Mouse (Mus musculus): ENCODE measurements at regions not wholly inside any gene's neighbourhood (a gene's known extent, or its start where the extent isn't known, plus 50 kb on each side); places are given as distances from the start of the nearest gene placed in this dataset.
A peak's percentile ranks its signal among the peaks of the same experiment; 100 is the strongest.
"Not testable (repeated sequence)": the region's sequence is repeated elsewhere in the genome, so short reads cannot be mapped to it uniquely, and the experiment has no call there.

DNA sequence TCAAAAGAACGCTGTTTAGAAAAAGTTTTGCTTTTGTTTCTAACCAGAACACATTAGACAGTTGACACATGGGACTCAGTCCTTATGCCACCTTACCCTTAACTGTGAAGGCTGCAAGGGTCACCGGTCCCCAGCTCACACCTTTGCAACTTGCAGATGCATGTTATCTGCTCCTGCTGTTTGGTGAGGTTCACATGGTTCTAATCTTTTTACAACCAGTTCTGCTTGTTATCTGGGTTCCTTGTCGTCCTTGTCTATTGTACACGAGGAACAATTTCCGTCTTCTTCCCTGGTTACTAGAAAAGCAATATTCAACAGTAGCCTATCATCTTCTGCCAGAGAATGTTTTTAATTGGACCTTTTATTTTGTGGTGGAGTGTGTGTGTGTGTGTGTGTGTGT lies 200.8 kb downstream of the Gm21738 start:
- ATAC-seq (replicated peaks; ENCODE audit: insufficient number of reproducible peaks, low FRiP score, low TSS enrichment, low read depth); H3K36me3 ChIP-seq (replicated peaks; ENCODE audit: control insufficient read depth, insufficient read depth, low read depth, low read length); H3K27me3 ChIP-seq (ENCODE audit: control insufficient read depth, insufficient read depth, low read length); H3K9me3 ChIP-seq (replicated peaks; ENCODE audit: control insufficient read depth, low read length); H3K4me2 ChIP-seq (ENCODE audit: low read depth, low read length); H3K27ac ChIP-seq (replicated peaks; ENCODE audit: low read depth, low read length); H3K4me3 ChIP-seq (ENCODE audit: low read depth, low read length); H3K4me1 ChIP-seq (ENCODE audit: control insufficient read depth, insufficient read depth, low read length); DNase-seq (ENCODE audit: low spot score); H3K9ac ChIP-seq (replicated peaks; ENCODE audit: low read length): not testable (repeated sequence)
- WGBS = 84% methylated on average over 5 of the region's 5 CpGs

DNA sequence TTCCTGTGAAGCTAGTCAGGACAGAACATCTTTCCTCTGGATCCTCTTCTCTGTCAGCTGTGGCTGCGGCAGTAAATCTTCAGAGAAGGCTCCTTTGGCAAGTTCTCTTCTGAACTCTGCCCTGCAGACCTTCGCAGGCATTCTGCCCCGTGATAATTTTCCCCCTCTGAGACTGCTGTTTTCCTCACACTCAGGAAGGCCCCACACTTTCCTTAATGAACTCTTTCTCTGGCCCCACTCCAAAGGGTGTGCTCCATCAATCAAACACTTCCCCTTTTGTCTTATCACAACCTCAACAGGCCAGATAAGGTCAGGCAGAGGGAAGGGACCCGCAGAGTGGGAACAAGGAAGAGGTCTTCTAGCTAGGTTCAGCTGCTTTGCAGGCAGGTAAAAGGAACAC lies 210.2 kb downstream of the Gm21738 start:
- H3K9ac ChIP-seq (replicated peaks; ENCODE audit: low read length) = no peak overlapping the region
- no peaks in the 10 kb centered on the region for H3K4me1 ChIP-seq (ENCODE audit: control insufficient read depth, insufficient read depth, low read length)
- DNase-seq (ENCODE audit: low spot score) (no peak), ATAC-seq (replicated peaks; ENCODE audit: insufficient number of reproducible peaks, low FRiP score, low TSS enrichment, low read depth) (no peak)
- H3K4me3 ChIP-seq (ENCODE audit: low read depth, low read length) = no peak overlapping the region
- no peaks in the 10 kb centered on the region for H3K36me3 ChIP-seq (replicated peaks; ENCODE audit: control insufficient read depth, insufficient read depth, low read depth, low read length)
- no peak overlapping the region for H3K4me2 ChIP-seq (ENCODE audit: low read depth, low read length)
- H3K27ac ChIP-seq (replicated peaks; ENCODE audit: low read depth, low read length) = no peak overlapping the region
- H3K9me3 ChIP-seq (replicated peaks; ENCODE audit: control insufficient read depth, low read length) = no peaks in the 10 kb centered on the region
- WGBS = 74% methylated on average over 4 of the region's 4 CpGs
- no peaks in the 10 kb centered on the region for H3K27me3 ChIP-seq (ENCODE audit: control insufficient read depth, insufficient read depth, low read length)

DNA sequence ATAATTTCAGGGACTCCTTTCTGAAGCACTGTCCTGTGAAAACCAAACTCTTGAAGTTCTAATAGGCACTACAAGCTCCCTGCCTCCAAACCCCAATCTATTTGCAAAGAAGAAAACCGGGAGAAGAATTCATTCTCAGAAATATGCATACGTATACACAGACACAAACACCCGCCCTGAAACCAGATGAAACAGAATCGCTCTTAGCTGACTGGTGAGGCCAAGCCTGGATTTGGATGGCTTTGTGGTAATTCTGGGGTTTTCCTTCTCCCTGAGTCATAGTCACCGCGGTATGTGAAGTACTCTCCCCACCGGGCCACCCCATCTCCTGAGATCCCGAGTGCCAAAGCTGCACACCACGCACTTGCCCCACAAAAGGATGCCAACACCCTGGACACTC lies 238.5 kb downstream of the Gm21738 start:
- H3K4me1 ChIP-seq (ENCODE audit: control insufficient read depth, insufficient read depth, low read length); H3K27me3 ChIP-seq (ENCODE audit: control insufficient read depth, insufficient read depth, low read length); H3K4me2 ChIP-seq (ENCODE audit: low read depth, low read length); H3K9me3 ChIP-seq (replicated peaks; ENCODE audit: control insufficient read depth, low read length); H3K9ac ChIP-seq (replicated peaks; ENCODE audit: low read length); H3K27ac ChIP-seq (replicated peaks; ENCODE audit: low read depth, low read length); DNase-seq (ENCODE audit: low spot score); ATAC-seq (replicated peaks; ENCODE audit: insufficient number of reproducible peaks, low FRiP score, low TSS enrichment, low read depth); H3K36me3 ChIP-seq (replicated peaks; ENCODE audit: control insufficient read depth, insufficient read depth, low read depth, low read length); H3K4me3 ChIP-seq (ENCODE audit: low read depth, low read length): not testable (repeated sequence)
- WGBS = 62% methylated on average over 9 of the region's 9 CpGs

DNA sequence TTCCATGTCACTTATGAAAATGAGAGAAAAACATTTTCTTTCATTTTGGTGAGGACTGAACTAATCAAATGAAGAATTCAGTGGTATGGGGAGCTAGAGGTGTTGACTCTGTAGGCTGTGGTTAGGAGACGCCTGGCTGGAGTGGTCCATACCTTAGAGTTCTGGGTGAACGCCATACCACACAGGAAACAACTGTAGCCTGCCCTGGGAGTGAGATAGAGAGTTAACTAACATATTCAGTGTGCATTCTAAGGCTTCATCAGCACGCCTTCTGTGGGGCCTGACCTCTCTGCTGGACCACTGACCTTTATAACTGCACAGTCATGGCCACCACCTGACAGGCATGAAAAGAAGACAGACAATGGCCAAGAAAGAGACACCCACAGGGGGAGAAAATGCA lies 240.7 kb downstream of the Gm21738 start:
- H3K4me3 ChIP-seq (ENCODE audit: low read depth, low read length); ATAC-seq (replicated peaks; ENCODE audit: insufficient number of reproducible peaks, low FRiP score, low TSS enrichment, low read depth): not testable (repeated sequence)

DNA sequence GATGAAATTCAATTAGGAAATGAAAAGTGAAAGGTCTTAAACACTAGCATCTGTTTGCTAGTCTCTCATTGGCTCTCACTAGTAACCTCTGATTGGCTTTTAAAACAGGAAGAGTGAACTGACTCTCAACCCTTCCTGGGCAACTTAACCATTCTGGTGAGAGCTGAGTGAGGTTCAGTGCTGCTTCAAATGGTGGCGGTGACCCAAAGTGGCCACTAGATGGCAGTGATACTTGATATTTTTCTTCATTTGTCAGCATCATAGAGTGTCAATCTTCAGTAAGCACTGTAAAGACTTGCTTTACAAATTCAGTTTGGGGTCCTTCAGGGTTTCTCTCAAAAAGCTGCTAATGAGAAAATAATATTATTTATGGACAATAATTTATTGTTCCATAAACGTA lies 243.4 kb downstream of the Gm21738 start:
- Histone ChIP-seq H3K4me1 (ENCODE audit: control insufficient read depth, insufficient read depth, low read length) (no peaks in the 10 kb centered on the region), H3K36me3 (replicated peaks; ENCODE audit: control insufficient read depth, insufficient read depth, low read depth, low read length) (no peaks in the 10 kb centered on the region), H3K9me3 (replicated peaks; ENCODE audit: control insufficient read depth, low read length) (no peaks in the 10 kb centered on the region), H3K9ac (replicated peaks; ENCODE audit: low read length) (no peak overlapping the region), H3K4me3 (ENCODE audit: low read depth, low read length) (no peak overlapping the region), H3K27me3 (ENCODE audit: control insufficient read depth, insufficient read depth, low read length) (no peaks in the 10 kb centered on the region), H3K27ac (replicated peaks; ENCODE audit: low read depth, low read length) (no peak overlapping the region), H3K4me2 (ENCODE audit: low read depth, low read length) (no peak overlapping the region)
- ATAC-seq (replicated peaks; ENCODE audit: insufficient number of reproducible peaks, low FRiP score, low TSS enrichment, low read depth) = no peak
- WGBS = 10% methylated on average over 2 of the region's 2 CpGs
- peak; percentile 29 for DNase-seq (ENCODE audit: low spot score)

More for the DNA sequence above, 240.7 kb downstream of the Gm21738 start:
- H3K4me1 ChIP-seq (ENCODE audit: control insufficient read depth, insufficient read depth, low read length); H3K9me3 ChIP-seq (replicated peaks; ENCODE audit: control insufficient read depth, low read length); DNase-seq (ENCODE audit: low spot score); H3K27me3 ChIP-seq (ENCODE audit: control insufficient read depth, insufficient read depth, low read length); H3K9ac ChIP-seq (replicated peaks; ENCODE audit: low read length); H3K36me3 ChIP-seq (replicated peaks; ENCODE audit: control insufficient read depth, insufficient read depth, low read depth, low read length); H3K4me2 ChIP-seq (ENCODE audit: low read depth, low read length); H3K27ac ChIP-seq (replicated peaks; ENCODE audit: low read depth, low read length): not testable (repeated sequence)
- WGBS = 64% methylated on average over 3 of the region's 3 CpGs

DNA sequence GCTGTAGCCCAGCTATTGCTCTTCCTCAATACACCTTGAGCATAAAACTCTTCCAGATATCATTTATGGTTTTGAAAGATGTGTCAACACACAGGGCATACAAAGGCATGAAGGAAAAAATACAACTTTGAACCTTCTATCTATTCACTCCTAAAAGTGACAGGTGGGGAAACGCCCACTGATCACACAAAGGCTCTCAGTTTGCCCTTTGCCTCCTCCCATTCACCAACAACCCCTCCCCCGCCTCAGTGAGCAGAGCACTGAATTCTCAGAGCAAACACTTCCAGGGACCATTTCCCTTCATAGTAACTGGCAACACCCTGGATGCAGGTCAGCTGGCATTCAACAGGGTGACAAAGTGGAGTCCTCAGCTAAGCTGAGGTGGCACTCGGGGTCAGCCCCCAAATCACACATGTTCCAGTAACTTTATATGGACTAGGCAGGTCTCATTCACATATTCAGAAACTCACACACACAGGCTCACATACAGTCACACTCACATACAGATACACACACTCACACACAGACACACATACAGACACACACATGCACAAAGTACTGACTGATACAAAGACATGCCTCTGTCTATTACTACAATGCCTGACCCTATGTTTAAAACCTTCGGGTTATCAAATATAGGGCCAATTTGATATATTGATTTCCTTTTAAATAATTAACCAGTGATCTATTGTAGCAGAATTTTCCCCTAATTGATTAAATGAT lies 248.3 kb downstream of the Gm21738 start:
- not testable (repeated sequence) for H3K4me2 ChIP-seq (ENCODE audit: low read depth, low read length); H3K27me3 ChIP-seq (ENCODE audit: control insufficient read depth, insufficient read depth, low read length); H3K36me3 ChIP-seq (replicated peaks; ENCODE audit: control insufficient read depth, insufficient read depth, low read depth, low read length); H3K9ac ChIP-seq (replicated peaks; ENCODE audit: low read length); H3K4me3 ChIP-seq (ENCODE audit: low read depth, low read length); H3K4me1 ChIP-seq (ENCODE audit: control insufficient read depth, insufficient read depth, low read length); ATAC-seq (replicated peaks; ENCODE audit: insufficient number of reproducible peaks, low FRiP score, low TSS enrichment, low read depth); H3K27ac ChIP-seq (replicated peaks; ENCODE audit: low read depth, low read length); H3K9me3 ChIP-seq (replicated peaks; ENCODE audit: control insufficient read depth, low read length); DNase-seq (ENCODE audit: low spot score)
- WGBS = 68% methylated on average over 4 of the region's 4 CpGs

DNA sequence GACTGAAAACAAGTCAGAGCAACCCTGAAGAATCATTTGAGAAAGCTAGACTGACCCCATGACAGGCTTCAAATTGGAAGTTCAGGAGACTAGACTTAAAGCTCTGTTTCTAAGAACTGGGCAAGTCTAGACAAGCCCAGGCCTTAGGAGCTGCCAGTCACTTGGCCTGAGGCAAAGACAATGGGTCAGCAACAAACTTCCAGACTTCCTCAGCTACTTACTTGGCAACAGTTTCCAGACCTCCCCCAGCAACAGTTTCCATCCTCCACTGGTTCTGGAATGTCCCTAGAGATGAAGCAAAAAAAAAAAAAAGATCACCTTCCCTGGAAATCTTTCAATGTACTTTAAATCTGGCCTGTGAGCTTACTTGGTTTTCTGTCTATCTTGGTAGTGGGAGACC lies 251.9 kb downstream of the Gm21738 start:
- DNase-seq (ENCODE audit: low spot score) (no peak), ATAC-seq (replicated peaks; ENCODE audit: insufficient number of reproducible peaks, low FRiP score, low TSS enrichment, low read depth) (no peak)
- Histone ChIP-seq H3K27me3 (ENCODE audit: control insufficient read depth, insufficient read depth, low read length) (no peaks in the 10 kb centered on the region), H3K4me3 (ENCODE audit: low read depth, low read length) (no peak overlapping the region), H3K36me3 (replicated peaks; ENCODE audit: control insufficient read depth, insufficient read depth, low read depth, low read length) (no peaks in the 10 kb centered on the region), H3K9ac (replicated peaks; ENCODE audit: low read length) (no peak overlapping the region), H3K4me1 (ENCODE audit: control insufficient read depth, insufficient read depth, low read length) (no peaks in the 10 kb centered on the region), H3K27ac (replicated peaks; ENCODE audit: low read depth, low read length) (no peak overlapping the region), H3K4me2 (ENCODE audit: low read depth, low read length) (no peak overlapping the region), H3K9me3 (replicated peaks; ENCODE audit: control insufficient read depth, low read length) (no peaks in the 10 kb centered on the region)

DNA sequence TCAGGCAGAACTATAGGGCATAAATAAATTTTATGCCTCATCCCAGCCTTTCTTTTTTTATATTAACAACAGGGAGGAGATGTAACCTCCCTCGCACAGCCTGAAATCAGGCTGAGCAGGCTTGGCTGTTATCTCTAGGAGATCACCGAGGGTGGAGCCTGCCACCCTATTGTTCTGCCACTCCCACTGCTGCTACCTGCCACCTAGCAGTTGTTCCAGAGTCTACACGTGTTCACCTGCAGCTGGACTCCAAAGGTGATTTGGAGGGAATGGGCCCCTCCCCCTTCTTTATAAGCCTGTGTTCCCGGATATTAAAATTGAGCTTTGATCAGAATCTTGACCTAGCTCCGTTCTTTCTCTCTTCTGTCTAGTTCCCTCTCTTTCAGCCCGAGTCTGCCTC lies 245.8 kb upstream of the Ube2e2 start:
- H3K4me3 ChIP-seq (ENCODE audit: low read depth, low read length); ATAC-seq (replicated peaks; ENCODE audit: insufficient number of reproducible peaks, low FRiP score, low TSS enrichment, low read depth); H3K9me3 ChIP-seq (replicated peaks; ENCODE audit: control insufficient read depth, low read length); H3K27me3 ChIP-seq (ENCODE audit: control insufficient read depth, insufficient read depth, low read length); H3K27ac ChIP-seq (replicated peaks; ENCODE audit: low read depth, low read length); H3K36me3 ChIP-seq (replicated peaks; ENCODE audit: control insufficient read depth, insufficient read depth, low read depth, low read length); H3K9ac ChIP-seq (replicated peaks; ENCODE audit: low read length); H3K4me1 ChIP-seq (ENCODE audit: control insufficient read depth, insufficient read depth, low read length); H3K4me2 ChIP-seq (ENCODE audit: low read depth, low read length); DNase-seq (ENCODE audit: low spot score): not testable (repeated sequence)
- 81% methylated on average over 6 of the region's 6 CpGs for WGBS

All from embryonic facial prominence, embryonic 11.5 days (tissue).